Mouse (Mus musculus) liver, postnatal 0 days (tissue): ENCODE data around the gene Dpep3.

Source experiments
- CTCF ChIP-seq: sonication (generic); IDR thresholded peaks from 2 replicates; pipeline ENCODE4 v1.5.1; 2016; ENCODE audit warnings: antibody characterized with exemption, low read depth
- EP300 ChIP-seq: IDR thresholded peaks from 2 replicates; pipeline ENCODE4 v1.6.1; 2016; ENCODE audit warnings: antibody characterized with exemption, low read depth, mild to moderate bottlenecking

DNA sequence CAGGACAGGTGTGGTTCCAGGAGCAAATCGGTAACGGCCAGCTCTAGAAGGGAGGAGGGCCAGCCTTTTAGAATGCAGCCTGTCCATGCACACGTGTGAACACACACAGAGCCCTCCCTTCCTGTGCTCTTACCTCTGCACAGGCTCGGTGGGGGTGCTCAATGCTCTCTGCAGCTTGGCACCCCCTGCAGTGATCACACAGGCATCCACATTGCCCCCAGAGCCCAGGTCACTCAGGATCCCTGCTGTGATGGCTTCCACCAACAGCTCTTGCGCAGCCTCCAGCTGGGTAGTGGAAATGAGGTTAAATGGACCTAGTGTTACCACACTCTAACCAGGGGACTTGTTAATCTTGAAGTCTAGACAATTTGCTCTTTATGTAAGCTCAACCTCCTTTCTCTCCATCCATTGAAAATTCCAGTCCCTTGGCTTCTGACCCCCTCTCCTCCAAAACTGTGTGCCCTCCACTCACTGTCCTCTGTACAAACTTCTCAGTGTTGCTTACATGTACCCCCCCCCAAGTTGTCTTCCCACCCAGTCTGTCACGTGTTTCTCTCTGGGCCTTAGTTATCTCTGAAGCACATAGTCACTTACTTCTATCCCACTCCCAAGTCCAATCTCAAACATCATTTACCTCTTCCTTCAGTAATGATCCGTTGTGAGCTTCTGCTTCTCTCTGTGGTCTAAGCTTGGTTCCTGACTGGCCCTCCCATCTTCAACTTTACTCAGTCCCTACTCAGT, 43.2 kb downstream of the Dpep3 start:
- no peak for TF ChIP-seq CTCF
- TF ChIP-seq EP300: no peak
